In the genomic region with DNA sequence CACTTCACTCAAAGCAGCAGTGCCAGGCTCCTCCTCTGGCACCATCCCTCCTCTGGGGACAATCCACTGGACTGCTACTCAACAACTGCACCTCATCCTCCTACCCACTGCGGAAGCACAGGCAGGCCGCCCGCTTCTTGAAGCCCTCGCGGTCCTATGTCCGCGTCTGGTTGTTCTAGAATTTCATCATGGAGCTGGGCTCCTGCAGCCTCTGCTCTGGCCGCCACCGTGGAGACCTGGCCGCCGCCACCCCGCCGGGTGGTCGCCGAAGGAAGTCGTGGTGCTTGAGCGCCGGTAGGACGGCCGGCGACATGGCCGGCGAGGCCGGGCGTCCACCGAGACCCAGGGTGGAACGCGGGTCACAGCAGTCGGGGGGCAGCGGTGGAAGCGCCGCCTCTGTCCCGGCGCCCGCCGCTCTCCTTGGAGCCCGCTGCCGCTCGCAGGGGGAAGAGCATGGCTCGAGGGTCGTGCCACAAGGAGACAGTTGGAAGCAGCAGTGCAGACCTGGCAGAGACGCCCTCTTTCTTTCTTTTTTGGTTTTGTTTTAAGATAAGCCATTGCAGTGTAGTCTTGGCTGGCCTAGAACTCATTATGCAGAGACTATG, we compare ENCODE assay signal across 7 mouse cellular contexts. TPM values are rescaled to one million over a fixed set of nuclear protein-coding genes. Genes with fewer than 3 reads are reported as not detected.
DNase-seq lines count a peak whose midpoint lies in the region; ATAC-seq lines count a peak whose summit lies in the region.

No protein-coding gene starts in this region.

- H3K9me3 ChIP-seq in forebrain, embryonic 13.5 days (replicated peaks): no peaks in the 10 kb centered on the region
- H3K9me3 ChIP-seq in limb, embryonic 13.5 days: no peaks in the 10 kb centered on the region

- peak; percentile 27 for DNase-seq in left cerebral cortex, postnatal 4 days
- no peak for DNase-seq in left cerebral cortex, adult 9 months (ENCODE audit: low spot score in 2 of 2)
- peak; percentile 37 for DNase-seq in brain, adult 2 months (ENCODE audit: low read depth, low spot score)
- peak; percentile 48 for DNase-seq in retina, embryonic 14.5 days (ENCODE audit: low spot score)
- DNase-seq in lung, postnatal 10 days: no peak

- 12% methylated on average over 34 of the region's 42 CpGs for WGBS in forebrain, embryonic 13.5 days
- WGBS in limb, embryonic 13.5 days: 15% methylated on average over 41 of the region's 42 CpGs

- peaks cover 9% of the 10 kb centered on the region; the same call in 1 of the 2 replicates for H3K4me1 ChIP-seq in forebrain, embryonic 13.5 days
- no peaks in the 10 kb centered on the region for H3K4me1 ChIP-seq in limb, embryonic 13.5 days

- intact Hi-C loops in left cerebral cortex, postnatal 4 days (cut with DNase I): no loop called here

- peak overlapping the region; percentile 25 for H3K4me3 ChIP-seq in forebrain, embryonic 13.5 days
- H3K4me3 ChIP-seq in limb, embryonic 13.5 days: no peak overlapping the region

- no peaks in the 10 kb centered on the region for H3K27me3 ChIP-seq in forebrain, embryonic 13.5 days
- no peaks in the 10 kb centered on the region for H3K27me3 ChIP-seq in limb, embryonic 13.5 days

- H3K36me3 ChIP-seq in forebrain, embryonic 13.5 days (ENCODE audit: poor library complexity, severe bottlenecking): peaks cover 10% of the 10 kb centered on the region
- H3K36me3 ChIP-seq in limb, embryonic 13.5 days: peaks cover 61% of the 10 kb centered on the region

- H3K4me2 ChIP-seq in forebrain, embryonic 13.5 days: peak overlapping the region; percentile 56
- H3K4me2 ChIP-seq in limb, embryonic 13.5 days (replicated peaks): peak overlapping the region; percentile 39

- H3K27ac ChIP-seq in forebrain, embryonic 13.5 days: no peak overlapping the region
- H3K27ac ChIP-seq in limb, embryonic 13.5 days: no peak overlapping the region

- peak overlapping the region; percentile 58; the same call in 1 of the 2 replicates for H3K9ac ChIP-seq in forebrain, embryonic 13.5 days
- H3K9ac ChIP-seq in limb, embryonic 13.5 days: no peak overlapping the region

- peak; percentile 55; the same call in 1 of the 2 replicates for ATAC-seq in forebrain, embryonic 13.5 days
- ATAC-seq in limb, embryonic 13.5 days (ENCODE audit: low FRiP score, low read depth): 0 out of 2 replicates have a peak, but pooled peaks have one; percentile 44

RNA-seq across cellular contexts. Expression of gene Pdxdc1, which starts 34.9 kb away (rescaled TPM):
- total RNA-seq in left cerebral cortex, postnatal 4 days (2021): 10 to 100 TPM; 79.0 to 79.2 TPM
- 56.7 and 62.4 TPM in 2 replicates for polyA plus RNA-seq in forebrain, embryonic 13.5 days (2015; fragmentation: Nextera tagmentation; extraction: Ambion mirVana)
- 110 and 111 TPM in 2 replicates for polyA plus RNA-seq in limb, embryonic 13.5 days (2015; fragmentation: Nextera tagmentation; extraction: Ambion mirVana)

RNA-seq across cellular contexts. Expression of gene Mpv17l, which starts 34.9 kb away (rescaled TPM):
- 10 to 100 TPM; 46.6 to 53.9 TPM for total RNA-seq in left cerebral cortex, postnatal 4 days (2021)
- 5.4 and 7.0 TPM in 2 replicates for polyA plus RNA-seq in forebrain, embryonic 13.5 days (2015; fragmentation: Nextera tagmentation; extraction: Ambion mirVana)
- polyA plus RNA-seq in limb, embryonic 13.5 days (2015; fragmentation: Nextera tagmentation; extraction: Ambion mirVana): 3.4 and 5.2 TPM in 2 replicates

RNA-seq across cellular contexts. Expression of gene Ntan1, which starts 49.4 kb away (rescaled TPM):
- total RNA-seq in left cerebral cortex, postnatal 4 days (2021): 100 to 1,000 TPM; 107 to 109 TPM
- polyA plus RNA-seq in forebrain, embryonic 13.5 days (2015; fragmentation: Nextera tagmentation; extraction: Ambion mirVana): 214 and 225 TPM in 2 replicates
- 204 and 208 TPM in 2 replicates for polyA plus RNA-seq in limb, embryonic 13.5 days (2015; fragmentation: Nextera tagmentation; extraction: Ambion mirVana)

Comparison
In these comparisons a context has a peak if more than half of its experiments do, and no peak if none do; other contexts are left out.
1. DNase-seq: peak in left cerebral cortex, postnatal 4 days (single experiment), brain, adult 2 months (single experiment) and retina, embryonic 14.5 days (single experiment); none in left cerebral cortex, adult 9 months (0 of 2) and lung, postnatal 10 days (single experiment).